Mouse (Mus musculus) v-Abl transformed pro-B cells (cell line): ENCODE results near the gene Casp8ap2.

ENCODE experiments used
- in situ Hi-C, 2 experiments: fragments of 400-800 bp; cut with MboI; formaldehyde crosslinking; loops; one replicate each; pipeline ENCODE4 v1.15.1; 2025; ENCODE audit not compliant: unreplicated experiment in 2 of 2

The Casp8ap2 gene

DNA sequence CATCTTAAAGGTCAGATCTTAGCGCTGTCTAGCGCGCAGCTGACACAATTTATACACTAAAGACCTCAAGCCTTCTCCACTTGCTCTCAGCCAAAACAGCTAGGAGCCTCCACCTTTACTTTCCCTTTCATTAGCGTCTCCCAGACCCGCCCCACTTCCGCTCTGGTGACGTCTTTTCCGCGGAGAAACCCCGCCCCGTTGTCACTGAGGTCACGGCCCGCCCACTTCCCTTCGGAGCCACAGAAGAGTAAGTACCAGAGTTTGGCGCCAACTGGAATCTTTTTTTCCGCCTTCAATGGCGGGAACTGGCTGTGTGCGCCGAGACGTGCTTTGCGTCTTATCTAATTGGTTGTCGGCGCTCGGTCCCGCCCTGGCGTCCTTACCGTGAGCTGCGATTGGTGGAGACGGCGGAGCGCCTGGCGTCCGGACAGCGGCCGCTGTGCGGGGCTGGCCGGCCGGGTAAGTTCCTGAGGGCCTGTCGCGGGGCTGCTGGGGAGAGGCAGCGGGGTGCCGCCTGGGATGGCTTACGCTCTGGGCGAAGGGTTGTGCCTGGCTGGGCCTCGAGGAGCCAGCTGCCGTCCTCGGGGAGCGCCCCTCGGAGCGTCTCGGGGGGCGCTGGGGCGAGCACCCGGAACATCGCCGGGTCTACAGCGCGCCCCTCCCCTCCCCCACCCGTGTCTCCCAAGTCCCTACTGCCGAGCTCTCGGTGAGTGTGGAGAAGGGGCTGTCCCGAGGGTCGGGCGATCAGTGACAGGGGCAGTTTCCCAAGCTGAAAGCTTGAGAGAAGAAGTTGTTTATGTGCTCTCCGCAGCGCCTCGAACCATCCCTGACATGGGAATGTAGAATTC is at the start of gene Casp8ap2:
Casp8ap2 (plus strand) TSS at position 418 of the 848 bp plus-strand sequence.
- in situ Hi-C loops, result no loop called here

DNA sequence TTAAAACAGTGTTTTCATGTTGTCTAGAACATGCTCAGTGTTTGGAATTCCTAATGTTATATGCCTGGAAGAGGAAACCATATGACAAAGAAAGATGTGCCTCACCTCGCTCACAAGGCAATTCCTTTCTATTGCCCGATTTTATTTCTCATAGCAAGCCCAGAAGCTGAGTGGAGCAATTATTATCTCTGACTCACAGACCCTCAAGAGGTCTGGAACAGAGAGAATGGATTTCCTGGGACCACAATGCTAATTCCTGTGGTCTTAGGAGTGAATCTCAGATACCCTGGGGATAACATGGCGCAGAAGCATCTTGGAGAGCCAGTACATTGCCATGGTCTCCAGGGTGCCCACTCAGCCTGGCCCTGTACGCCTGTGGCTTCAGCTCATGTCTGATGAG is 46.2 kb upstream of the Casp8ap2 start:
- in situ Hi-C loops, result loop anchor here in 1 of 2 experiments (5.0 to 25.0 kb wide), 2 partner anchors 307 to 512 kb away; no protein-coding TSS in a partner anchor

DNA sequence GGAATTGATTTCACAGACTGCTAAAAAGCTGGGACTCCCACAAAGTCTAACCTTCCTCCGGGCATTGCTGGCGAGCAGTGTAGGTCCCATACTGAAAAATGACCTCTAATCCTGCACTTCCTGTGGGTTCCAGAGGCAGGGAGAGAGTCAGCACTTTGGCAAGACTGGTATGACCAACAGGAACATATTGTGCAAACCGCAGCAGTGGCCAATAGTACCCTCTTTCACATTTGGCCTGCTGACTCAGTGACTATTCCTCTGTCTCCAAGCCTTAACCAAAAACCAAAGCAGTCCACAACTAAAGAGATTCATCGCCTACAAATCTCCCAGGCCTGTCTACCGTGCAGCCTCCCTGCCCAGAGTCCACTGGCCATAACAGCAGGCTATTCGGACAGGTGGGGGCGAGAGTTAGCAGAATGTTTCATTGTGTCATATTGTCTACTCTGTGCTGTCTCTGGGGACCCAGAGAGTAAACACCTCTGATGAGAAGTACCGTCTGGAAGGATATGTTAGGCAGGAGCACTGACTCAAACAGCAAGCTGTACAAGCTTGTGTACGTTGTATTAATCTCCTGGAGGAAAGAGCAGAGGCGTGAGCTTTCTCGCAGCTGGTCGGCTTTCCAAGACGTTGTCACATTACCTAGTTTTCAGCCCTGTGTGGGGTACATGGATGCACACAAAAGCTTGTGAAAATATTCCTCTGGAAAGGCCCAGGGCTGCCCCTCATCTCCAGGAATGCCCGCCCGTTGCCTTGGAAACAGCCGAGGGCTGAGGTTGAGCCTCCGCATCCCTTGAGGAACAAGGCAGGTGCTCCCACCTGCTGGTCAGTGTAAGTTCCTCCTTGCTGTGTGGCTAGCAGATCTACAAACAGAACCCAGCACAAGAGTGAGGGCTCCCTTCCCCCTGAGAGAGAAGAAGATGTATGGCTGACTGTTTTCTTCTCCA is 45.0 kb upstream of the Casp8ap2 start:
- in situ Hi-C loops, result loop anchor here (5.0 to 25.0 kb wide), 3 partner anchors 308 to 515 kb away; no protein-coding TSS in a partner anchor

DNA sequence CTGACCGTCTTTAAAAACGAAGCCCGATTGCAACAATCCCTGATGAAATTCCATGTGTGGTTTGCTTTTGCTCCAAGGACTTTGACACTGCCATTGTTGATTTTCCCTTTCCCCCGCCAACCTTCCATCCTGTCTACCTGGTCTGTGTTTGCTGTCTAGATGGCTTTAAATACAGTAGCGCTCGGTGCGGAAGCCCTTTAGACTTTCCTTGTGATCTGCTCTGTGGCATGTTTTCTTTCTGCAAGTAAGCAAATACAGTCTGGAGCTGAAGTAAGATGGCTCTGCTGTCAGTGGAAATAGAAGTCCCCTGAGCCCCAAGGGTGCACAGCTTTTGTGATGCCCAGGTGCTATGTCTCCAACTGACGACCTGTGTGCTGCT is 44.3 kb upstream of the Casp8ap2 start:
- in situ Hi-C loops, result loop anchor here (10.0 to 25.0 kb wide), 2 partner anchors 309 to 516 kb away; no protein-coding TSS in a partner anchor

DNA sequence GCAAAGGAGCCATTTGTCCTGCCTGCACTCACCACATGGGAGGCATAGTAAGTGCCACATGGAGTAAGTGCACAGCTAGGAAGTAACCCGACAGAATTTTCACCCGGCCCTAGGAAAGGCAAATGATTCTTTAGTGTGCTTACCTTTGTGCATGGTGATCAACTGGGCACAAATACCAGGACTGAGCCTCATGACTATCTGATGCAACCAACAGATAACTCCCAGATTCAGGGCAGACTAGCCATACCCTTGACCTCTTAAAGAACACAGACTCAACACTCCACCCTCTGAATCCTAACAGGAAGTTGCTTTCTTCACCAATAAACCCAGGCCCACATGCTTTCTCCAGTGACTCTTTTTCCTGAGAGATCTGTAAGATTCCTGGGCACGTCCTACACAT is 43.8 kb upstream of the Casp8ap2 start:
- in situ Hi-C loops, result loop anchor here (10.0 to 25.0 kb wide), 2 partner anchors 309 to 517 kb away; no protein-coding TSS in a partner anchor

DNA sequence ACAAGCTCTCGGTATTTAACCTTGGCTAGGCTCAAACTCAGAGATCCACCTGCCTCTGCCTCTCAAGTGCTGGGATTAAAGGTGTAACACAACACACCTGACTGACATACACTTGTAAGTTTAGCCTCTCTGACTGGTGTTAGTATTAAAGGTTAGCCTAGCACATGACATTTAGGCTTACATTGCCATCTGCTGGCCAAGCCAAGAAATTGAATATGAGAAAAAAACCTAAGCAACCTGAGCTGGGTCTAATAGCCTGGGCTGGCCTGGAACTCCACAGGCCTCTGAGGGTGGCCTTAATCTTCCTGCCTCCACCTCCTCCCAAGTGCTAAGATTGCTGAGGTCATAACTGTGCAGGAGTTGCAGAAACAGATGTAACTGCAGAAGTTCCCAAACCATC is 43.1 kb upstream of the Casp8ap2 start:
- in situ Hi-C loops, result loop anchor here (10.0 to 25.0 kb wide), 2 partner anchors 310 to 517 kb away; no protein-coding TSS in a partner anchor

DNA sequence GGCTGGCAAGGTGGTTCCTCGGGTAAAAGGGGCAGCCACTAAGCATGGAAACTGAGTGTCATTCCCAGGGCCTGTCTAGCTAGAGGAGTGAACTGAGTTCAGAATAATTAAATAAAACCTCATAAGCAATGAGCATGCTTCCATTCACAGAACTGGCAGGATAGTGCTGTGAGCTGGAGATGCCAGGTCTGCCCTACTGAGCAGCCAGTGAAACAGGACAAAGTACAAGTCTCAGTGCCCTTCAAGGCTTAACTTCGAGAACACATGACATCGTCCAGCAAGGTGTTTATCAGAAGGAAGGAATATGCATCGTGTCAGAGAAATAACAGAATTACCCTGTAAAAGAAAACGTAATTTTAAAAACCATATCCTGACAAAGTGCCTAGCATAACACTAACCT is 41.7 kb upstream of the Casp8ap2 start:
- in situ Hi-C loops, result loop anchor here (10.0 to 25.0 kb wide), 2 partner anchors 311 to 519 kb away; no protein-coding TSS in a partner anchor

DNA sequence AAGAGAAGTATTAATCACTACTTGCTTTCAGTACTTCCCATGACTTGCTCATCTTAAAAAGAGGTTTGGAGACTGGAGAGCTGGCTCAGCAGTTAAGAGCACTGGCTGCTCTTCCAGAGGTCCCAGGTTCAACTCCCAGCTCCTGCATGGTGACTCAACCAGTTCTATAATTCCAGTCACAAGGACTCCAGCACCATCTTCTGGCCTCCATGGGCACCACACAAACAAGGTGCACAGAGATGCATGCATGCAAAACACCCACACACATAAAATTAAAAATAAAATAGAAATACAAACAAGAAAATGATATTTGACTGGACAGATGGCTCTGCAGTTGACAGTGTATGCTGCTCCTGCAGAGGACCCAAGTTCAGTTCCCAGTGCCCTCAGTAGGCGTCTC is 40.6 kb upstream of the Casp8ap2 start:
- in situ Hi-C loops, result loop anchor here (10.0 to 25.0 kb wide), 2 partner anchors 312 to 520 kb away; no protein-coding TSS in a partner anchor

DNA sequence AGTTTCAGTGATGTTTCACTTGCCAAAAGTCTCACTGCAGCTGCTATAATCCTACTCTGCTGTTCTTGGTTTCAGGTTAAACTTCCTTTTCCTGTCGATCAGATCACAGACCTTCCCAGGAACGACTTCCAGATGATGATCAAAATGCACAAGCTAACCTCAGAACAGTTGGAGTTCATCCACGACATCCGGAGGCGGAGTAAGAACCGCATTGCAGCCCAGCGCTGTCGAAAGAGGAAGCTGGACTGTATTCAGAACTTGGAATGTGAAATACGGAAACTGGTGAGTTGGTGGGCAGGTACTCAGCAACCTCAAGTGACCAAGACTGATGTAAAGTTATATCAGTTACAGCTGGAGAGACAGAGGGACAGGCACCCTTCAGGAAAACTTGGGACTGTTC is 40.1 kb upstream of the Casp8ap2 start:
- in situ Hi-C loops, result loop anchor here in 1 of 2 experiments (10.0 kb wide), 1 partner anchor 520 kb away; no protein-coding TSS in a partner anchor

DNA sequence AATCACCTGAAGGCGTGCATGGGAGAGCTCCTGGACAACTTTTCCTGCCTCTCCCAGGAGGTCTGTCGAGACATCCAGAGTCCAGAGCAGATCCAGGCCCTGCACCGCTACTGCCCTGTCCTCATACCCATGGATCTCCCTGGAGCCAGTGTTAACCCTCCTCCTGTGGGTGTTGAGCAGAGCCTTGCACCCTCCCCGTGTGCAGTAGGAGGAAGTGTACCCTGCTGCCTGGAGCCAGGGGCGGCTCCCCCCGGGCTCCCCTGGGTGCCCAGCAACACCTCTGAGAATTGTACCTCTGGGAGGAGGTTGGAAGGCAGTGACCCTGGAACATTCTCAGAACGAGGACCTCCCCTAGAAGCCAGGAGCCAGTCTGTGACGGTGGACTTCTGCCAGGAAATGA is 35.4 kb upstream of the Casp8ap2 start:
- in situ Hi-C loops, result loop anchor here (10.0 kb wide), 2 partner anchors 525 to 715 kb away; partner anchors contain the start of gene Pnrc1 (in 1 of the 2)

DNA sequence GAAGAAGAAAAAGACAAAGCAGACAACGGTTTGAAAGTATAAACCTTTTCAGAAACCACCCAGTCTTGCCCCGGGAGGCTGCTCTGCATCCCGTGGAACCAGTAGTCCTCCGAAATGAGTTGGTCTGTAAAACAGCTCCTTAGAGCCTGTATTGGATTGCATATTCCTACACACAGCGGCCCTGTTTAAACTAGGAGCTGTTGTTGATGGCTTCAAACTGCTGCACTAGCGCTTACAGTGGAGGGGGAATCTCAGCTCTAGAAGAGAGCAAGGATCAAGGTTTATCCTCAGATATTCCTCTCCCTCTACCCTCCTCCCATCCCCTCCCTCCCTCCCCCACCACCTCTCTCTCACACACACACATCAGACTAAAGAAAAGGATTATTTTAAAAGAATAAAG is 31.1 kb upstream of the Casp8ap2 start:
- in situ Hi-C loops, result loop anchor here in 1 of 2 experiments (10.0 kb wide), 1 partner anchor 711 kb away; the partner anchor contains the start of gene Pnrc1

DNA sequence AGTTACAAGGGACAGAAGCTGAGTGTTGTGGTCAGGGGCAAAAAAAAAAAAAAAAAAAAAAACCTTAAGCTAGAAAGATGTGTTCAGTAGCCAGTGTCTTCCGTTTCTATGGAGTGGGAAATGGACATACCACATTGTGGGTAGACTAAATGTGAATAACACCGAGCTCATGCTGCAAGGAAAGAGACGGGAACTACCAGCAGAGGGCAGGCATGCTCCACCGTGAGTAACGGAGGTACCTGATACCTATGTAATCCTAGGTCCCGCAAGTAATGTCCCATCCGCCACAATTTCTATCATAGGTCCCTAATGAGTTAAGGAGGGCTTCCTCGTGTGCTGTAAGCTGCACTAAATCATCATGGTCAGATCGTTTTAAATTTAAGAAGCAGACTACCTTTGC is 28.7 kb upstream of the Casp8ap2 start:
- in situ Hi-C loops, result loop anchor here (5.0 to 10.0 kb wide), 3 partner anchors 366 to 708 kb away; partner anchors contain the start of genes Ankrd6 (in 2 of the 2) and Pnrc1 (in 1 of the 2)

DNA sequence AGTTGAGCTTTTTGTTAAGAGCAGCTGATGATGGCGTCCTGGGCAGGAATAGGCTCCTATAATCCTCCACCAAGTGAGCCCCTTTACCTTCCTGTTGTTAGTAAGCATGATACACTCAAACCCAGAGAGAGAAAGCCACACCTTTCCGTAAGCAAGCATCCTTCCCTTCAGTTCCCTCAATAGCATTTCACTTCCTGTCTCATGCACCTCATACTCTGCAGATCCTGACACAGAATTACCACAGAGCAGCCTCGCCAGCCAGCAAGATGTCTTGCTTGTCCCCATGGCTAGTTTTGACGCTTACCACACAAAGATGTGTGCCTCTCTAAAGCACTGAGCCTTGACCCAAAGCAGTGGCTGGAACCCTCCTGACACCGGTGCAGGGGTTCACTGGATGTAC is 27.7 kb upstream of the Casp8ap2 start:
- in situ Hi-C loops, result loop anchor here (5.0 to 10.0 kb wide), 3 partner anchors 365 to 707 kb away; partner anchors contain the start of genes Ankrd6 (in 2 of the 2) and Pnrc1 (in 1 of the 2)

DNA sequence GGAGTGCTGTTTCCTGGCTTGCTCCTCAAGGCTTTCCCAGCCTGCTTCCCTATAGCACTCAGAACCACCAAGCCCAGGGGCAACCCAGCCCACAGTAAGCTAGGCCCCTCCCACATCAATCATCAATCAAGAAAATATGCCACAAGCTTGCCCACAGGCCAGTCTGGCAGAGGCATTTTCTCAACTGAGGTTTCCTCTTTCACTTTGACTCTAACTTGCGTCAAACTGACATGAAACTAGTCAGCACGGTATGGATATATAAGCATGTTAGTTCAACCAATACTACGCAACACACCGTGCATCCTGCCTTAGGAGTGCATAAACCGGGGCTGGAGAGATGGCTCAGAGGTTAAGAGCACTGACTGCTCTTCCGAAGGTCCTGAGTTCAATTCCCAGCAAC is 27.0 kb upstream of the Casp8ap2 start:
- in situ Hi-C loops, result loop anchor here (5.0 to 10.0 kb wide), 3 partner anchors 364 to 707 kb away; partner anchors contain the start of genes Ankrd6 (in 2 of the 2) and Pnrc1 (in 1 of the 2)

DNA sequence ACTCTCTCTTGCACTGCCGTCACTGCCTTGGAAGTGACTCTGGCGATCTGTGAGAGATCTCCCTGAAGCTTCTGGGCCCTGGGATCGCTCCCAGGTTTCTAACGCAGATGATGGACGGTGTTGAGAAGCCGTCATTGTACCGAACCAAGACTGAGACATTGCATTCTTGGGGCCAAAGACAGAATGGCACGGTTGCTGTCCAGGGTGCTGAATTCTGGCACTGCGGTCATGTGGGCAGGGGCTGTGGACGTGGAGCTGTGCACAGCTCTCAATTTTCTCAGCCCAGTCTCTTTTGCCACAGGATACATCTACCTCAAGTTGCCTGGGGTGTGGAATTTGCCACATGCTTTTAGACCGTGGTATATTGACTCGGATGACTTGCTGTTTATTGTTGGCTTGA is 14.1 kb upstream of the Casp8ap2 start:
- in situ Hi-C loops, result no loop called here

DNA sequence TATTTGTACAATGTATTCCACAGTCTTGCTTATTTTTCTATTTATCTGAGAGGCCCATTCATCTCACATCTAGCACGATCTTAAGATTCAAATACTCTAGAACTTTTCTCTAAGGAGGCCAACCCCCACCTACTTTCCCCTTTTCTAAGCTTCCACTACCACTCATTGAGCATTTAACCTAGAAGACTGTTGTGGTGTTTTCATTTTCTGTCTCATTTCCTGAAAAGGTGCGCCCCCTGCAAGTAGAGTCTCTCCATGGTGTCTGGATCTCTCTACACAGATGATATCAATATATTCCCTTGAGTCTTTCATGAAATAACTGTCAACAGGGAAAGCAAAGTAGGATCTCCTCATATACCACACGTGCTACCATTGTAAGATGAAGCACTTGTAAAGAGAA is 12.6 kb upstream of the Casp8ap2 start, which contains the start of gene Gja10:
Gja10 (minus strand) TSS at position 101 of the 400 bp plus-strand sequence.
- in situ Hi-C loops, result no loop called here

DNA sequence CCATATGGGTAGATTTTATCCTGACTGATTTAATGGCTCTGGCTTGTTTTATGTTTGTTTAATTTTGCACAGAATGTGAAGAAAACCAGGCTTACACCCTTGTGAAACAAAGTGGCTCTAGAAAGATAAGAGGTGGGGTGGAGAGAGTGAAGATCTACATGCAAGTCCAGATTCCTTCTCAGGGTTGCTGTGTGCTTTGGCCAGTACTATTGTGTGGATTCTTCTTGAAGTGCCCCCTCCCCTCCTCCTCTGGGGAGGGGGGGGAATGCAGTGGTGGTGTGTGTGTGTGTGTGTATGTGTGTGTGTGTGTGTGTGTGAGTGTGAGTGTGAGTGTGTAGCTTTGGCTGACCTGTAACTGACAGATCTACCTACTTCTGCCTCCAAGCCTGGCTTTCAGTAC is 6.4 kb downstream of the Casp8ap2 start:
- in situ Hi-C loops, result no loop called here

DNA sequence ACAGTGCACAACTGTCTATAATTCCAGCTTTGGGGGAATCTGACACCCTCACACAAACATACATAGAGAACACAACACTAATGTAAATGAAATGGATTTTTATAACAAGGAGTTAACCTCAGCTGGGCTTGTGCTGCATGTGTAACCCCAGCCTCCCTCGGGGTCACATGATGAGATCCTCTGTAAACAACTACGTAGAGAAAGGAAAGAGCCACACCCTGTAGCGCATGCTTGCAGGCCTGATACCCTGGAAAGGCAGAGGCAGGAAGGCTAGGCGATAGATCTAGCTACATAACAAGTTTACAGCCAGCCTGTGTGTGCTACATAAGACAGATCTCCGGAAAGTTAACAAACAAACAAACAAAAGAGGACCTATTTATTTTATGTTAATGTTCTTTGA is 36.4 kb downstream of the Casp8ap2 start:
- in situ Hi-C loops, result no loop called here

DNA sequence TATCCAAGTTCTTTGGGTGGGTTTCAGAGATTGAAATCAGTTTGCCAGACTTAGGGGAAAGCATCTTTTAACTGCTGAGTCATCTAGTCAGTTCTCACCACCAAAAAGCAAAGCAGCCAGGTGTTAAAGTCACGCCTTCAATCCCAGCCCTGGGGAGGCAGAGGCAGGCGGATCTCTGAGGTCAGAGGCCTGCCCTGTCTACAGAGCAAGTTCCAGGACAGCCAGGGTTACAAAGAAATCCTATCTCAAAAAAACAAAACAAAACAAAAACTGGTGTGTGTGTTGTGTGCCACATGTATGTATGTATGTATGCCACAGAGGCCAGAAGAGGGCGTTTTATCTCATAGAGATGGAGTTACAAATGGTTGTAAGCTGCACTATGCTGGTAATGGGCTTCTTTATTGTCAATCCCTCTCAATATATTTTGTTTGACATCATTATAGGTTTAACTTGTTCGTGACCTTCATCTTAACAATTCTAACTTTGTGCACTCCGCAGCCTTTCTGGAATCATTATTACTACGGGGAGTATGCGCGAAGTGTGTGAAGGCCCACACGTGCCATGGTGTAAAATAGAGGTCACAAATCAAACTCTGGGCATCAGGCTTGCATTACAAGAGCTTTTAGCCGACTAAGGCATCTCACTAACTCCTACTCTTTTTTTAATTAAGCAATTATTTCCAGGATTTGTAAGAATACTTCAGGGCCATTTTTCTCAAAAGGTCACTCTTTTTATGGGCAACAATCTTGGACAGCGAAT is 41.1 kb downstream of the Casp8ap2 start:
- in situ Hi-C loops, result no loop called here
